Mouse (Mus musculus) midbrain, embryonic 14.5 days (tissue): ENCODE data around the gene Msantd2. TPM values are rescaled to one million over a fixed set of nuclear protein-coding genes. Genes with fewer than 3 reads are reported as not detected.

Experiments used
- ATAC-seq: fragments of 200-750 bp; cut with Nextera tagmentation; 2 replicates; pipeline ENCODE4 v1.8.0; 2017; ENCODE audit warnings: moderate number of reproducible peaks, moderate library complexity; ENCODE audit not compliant: low FRiP score, low TSS enrichment
- DNase-seq: peaks from one replicate; pipeline ENCODE4 v3.0.0-alpha.2; 2015
- H3K27ac ChIP-seq: fragments of 300-500 bp; sonication (generic); replicated peaks from 2 replicates; pipeline ENCODE4 v1.5.1; 2014; ENCODE audit warnings: mild to moderate bottlenecking, low read depth, low read length, moderate library complexity
- H3K27me3 ChIP-seq: fragments of 300-500 bp; sonication (generic); 2 replicates; pipeline ENCODE4 v1.6.1; 2014; ENCODE audit warnings: low read length, control low read depth, mixed read lengths; ENCODE audit not compliant: control insufficient read depth, insufficient read depth
- H3K36me3 ChIP-seq: fragments of 300-500 bp; sonication (generic); 2 replicates; pipeline ENCODE4 v1.6.1; 2014; ENCODE audit warnings: low read length, control low read depth; ENCODE audit not compliant: control insufficient read depth, insufficient read depth
- H3K4me1 ChIP-seq: fragments of 300-500 bp; sonication (generic); 2 replicates; pipeline ENCODE4 v1.6.1; 2014; ENCODE audit warnings: mild to moderate bottlenecking, antibody characterized with exemption, low read length, control low read depth; ENCODE audit not compliant: control insufficient read depth, insufficient read depth
- H3K4me2 ChIP-seq: fragments of 300-500 bp; sonication (generic); 2 replicates; pipeline ENCODE4 v1.6.1; 2014; ENCODE audit warnings: mild to moderate bottlenecking, low read length, moderate library complexity
- H3K4me3 ChIP-seq: fragments of 300-500 bp; sonication (generic); replicated peaks from 2 replicates; pipeline ENCODE4 v1.5.1; 2014; ENCODE audit warnings: low read depth, low read length
- H3K9ac ChIP-seq: fragments of 300-500 bp; sonication (generic); replicated peaks from 2 replicates; pipeline ENCODE4 v1.6.1; 2014; ENCODE audit warnings: mild to moderate bottlenecking, low read length, moderate library complexity
- H3K9me3 ChIP-seq: fragments of 300-500 bp; sonication (generic); 2 replicates; pipeline ENCODE4 v1.6.1; 2016; ENCODE audit warnings: low read length, control low read depth, mixed read lengths; ENCODE audit not compliant: control insufficient read depth
- WGBS: fragments of 180-500 bp; shearing (Covaris S2); extraction: QIAGEN DNeasy Blood & Tissue Kit; methylation state at CpG from one replicate; pipeline ENCODE4 v1.1.7; 2014; 5-methylcytosine and 5-hydroxymethylcytosine counted together
- polyA plus RNA-seq: library from polyadenylated mRNA; unstranded; fragments of >200 nt; fragmentation: Nextera tagmentation; extraction: Ambion mirVana; gene quantifications from 2 replicates; pipeline ENCODE4 v1.2.1, GENCODE M21; 2014

Gene Msantd2
- polyA plus RNA-seq, 1 experiment from 2014 or later = 32.5 TPM

GRCm38 (mm10) chr9:37541851-37542642 lies 52.9 kb downstream of the Msantd2 start:
- no peak overlapping the region for H3K4me3 ChIP-seq
- DNase-seq (no peak), ATAC-seq (no peak)
- no peaks in the 10 kb centered on the region for H3K36me3 ChIP-seq
- H3K9me3 ChIP-seq = no peaks in the 10 kb centered on the region
- no peak overlapping the region for H3K4me2 ChIP-seq
- H3K4me1 ChIP-seq = peaks cover 13% of the 10 kb centered on the region
- H3K9ac ChIP-seq = no peak overlapping the region
- peaks cover 26% of the 10 kb centered on the region for H3K27me3 ChIP-seq
- no peak overlapping the region for H3K27ac ChIP-seq
- 78% methylated on average over 7 of the region's 7 CpGs for WGBS

GRCm38 (mm10) chr9:37543869-37544440 lies 54.8 kb downstream of the Msantd2 start:
- Histone ChIP-seq H3K4me3 (peak overlapping the region; percentile 28), H3K4me2 (peak overlapping the region; percentile 59), H3K27me3 (peaks cover 33% of the 10 kb centered on the region), H3K9ac (no peak overlapping the region), H3K27ac (no peak overlapping the region), H3K9me3 (no peaks in the 10 kb centered on the region), H3K36me3 (no peaks in the 10 kb centered on the region), H3K4me1 (peaks cover 13% of the 10 kb centered on the region)
- ATAC-seq = peak; percentile 24; the same call in 1 of the 2 replicates
- WGBS = 24% methylated on average over 12 of the region's 12 CpGs
- DNase-seq = no peak

- peaks cover 13% of the 10 kb centered on the region for H3K4me1 ChIP-seq
- no peaks in the 10 kb centered on the region for H3K36me3 ChIP-seq
- ATAC-seq (peak; percentile 56; the same call in 1 of the 2 replicates), DNase-seq (peak; percentile 80)
- peak overlapping the region; percentile 28 for H3K4me3 ChIP-seq
- H3K4me2 ChIP-seq = peak overlapping the region; percentile 59
- no peak overlapping the region for H3K9ac ChIP-seq
- WGBS = 1% methylated on average over 29 of the region's 29 CpGs
- no peak overlapping the region for H3K27ac ChIP-seq
- H3K9me3 ChIP-seq = no peaks in the 10 kb centered on the region
- H3K27me3 ChIP-seq = peaks cover 38% of the 10 kb centered on the region
Observed at GRCm38 (mm10) chr9:37544447-37545165, 55.5 kb downstream of the Msantd2 start.

GRCm38 (mm10) chr9:37545166-37545610 lies 56.1 kb downstream of the Msantd2 start:
- H3K36me3 ChIP-seq = no peaks in the 10 kb centered on the region
- WGBS = 4% methylated on average over 17 of the region's 17 CpGs
- H3K27ac ChIP-seq = no peak overlapping the region
- H3K9ac ChIP-seq = no peak overlapping the region
- H3K4me2 ChIP-seq = peak overlapping the region; percentile 59
- ATAC-seq (peak; percentile 28), DNase-seq (no peak)
- H3K9me3 ChIP-seq = no peaks in the 10 kb centered on the region
- H3K27me3 ChIP-seq = peaks cover 43% of the 10 kb centered on the region
- peaks cover 13% of the 10 kb centered on the region for H3K4me1 ChIP-seq
- peak overlapping the region; percentile 28 for H3K4me3 ChIP-seq

- Histone ChIP-seq H3K9ac (no peak overlapping the region), H3K9me3 (no peaks in the 10 kb centered on the region), H3K36me3 (no peaks in the 10 kb centered on the region), H3K27me3 (peaks cover 50% of the 10 kb centered on the region), H3K4me2 (no peak overlapping the region), H3K27ac (no peak overlapping the region), H3K4me3 (no peak overlapping the region), H3K4me1 (peaks cover 13% of the 10 kb centered on the region)
- no peak for DNase-seq
- 8% methylated on average over 27 of the region's 27 CpGs for WGBS
- no peak for ATAC-seq
Observed at GRCm38 (mm10) chr9:37545847-37546452, 56.8 kb downstream of the Msantd2 start.

GRCm38 (mm10) chr9:37546889-37547288 lies 57.8 kb downstream of the Msantd2 start:
- WGBS = 79% methylated on average over 1 of the region's 1 CpGs
- Histone ChIP-seq H3K9ac (no peak overlapping the region), H3K36me3 (no peaks in the 10 kb centered on the region), H3K9me3 (no peaks in the 10 kb centered on the region), H3K4me1 (peaks cover 16% of the 10 kb centered on the region), H3K27ac (no peak overlapping the region), H3K4me3 (no peak overlapping the region), H3K4me2 (no peak overlapping the region), H3K27me3 (peaks cover 59% of the 10 kb centered on the region)
- ATAC-seq = no peak
- DNase-seq = no peak

GRCm38 (mm10) chr9:37550435-37550834 lies 61.3 kb downstream of the Msantd2 start:
- WGBS = 74% methylated on average over 1 of the region's 1 CpGs
- H3K4me2 ChIP-seq = no peak overlapping the region
- peaks cover 8% of the 10 kb centered on the region; the same call in 1 of the 2 replicates for H3K4me1 ChIP-seq
- no peaks in the 10 kb centered on the region for H3K36me3 ChIP-seq
- no peak overlapping the region for H3K9ac ChIP-seq
- H3K4me3 ChIP-seq = no peak overlapping the region
- H3K27ac ChIP-seq = no peak overlapping the region
- ATAC-seq (no peak), DNase-seq (no peak)
- H3K27me3 ChIP-seq = peaks cover 62% of the 10 kb centered on the region
- H3K9me3 ChIP-seq = no peaks in the 10 kb centered on the region

- ATAC-seq (no peak), DNase-seq (no peak)
- Histone ChIP-seq H3K4me3 (peak overlapping the region; percentile 40), H3K9ac (peak overlapping the region; percentile 37; the same call in 1 of the 2 replicates), H3K27ac (no peak overlapping the region), H3K36me3 (no peaks in the 10 kb centered on the region), H3K4me2 (peak overlapping the region; percentile 87), H3K27me3 (peaks cover 47% of the 10 kb centered on the region), H3K9me3 (no peaks in the 10 kb centered on the region), H3K4me1 (peaks cover 8% of the 10 kb centered on the region; the same call in 1 of the 2 replicates)
- WGBS = 3% methylated on average over 23 of the region's 23 CpGs
Observed at GRCm38 (mm10) chr9:37551751-37552531, 62.8 kb downstream of the Msantd2 start.
